Mouse (Mus musculus) cerebellum, adult 2 months (tissue): ENCODE measurements around the gene Gm11034.

Source experiments
- CTCF ChIP-seq: fragments of 200-500 bp; IDR thresholded peaks from 2 replicates; pipeline ENCODE4 v1.5.1; 2011; ENCODE audit warnings: low read depth, mild to moderate bottlenecking, control low read depth, low read length, moderate library complexity, borderline replicate concordance; ENCODE audit not compliant: insufficient read depth
- POLR2A ChIP-seq: fragments of 200-500 bp; IDR thresholded peaks from 2 replicates; pipeline ENCODE4 v1.6.1; 2011; ENCODE audit warnings: low read length, control low read depth, borderline replicate concordance; ENCODE audit not compliant: insufficient read depth

- TF ChIP-seq POLR2A (no peak), CTCF (no peak)
Observed at GRCm38 (mm10) chr8:72213536-72213935, at the start of gene Gm11034.
